Mouse (Mus musculus) kidney, embryonic 14.5 days (tissue): ENCODE measurements around the gene Aebp2. TPM values are rescaled to one million over a fixed set of nuclear protein-coding genes. Genes with fewer than 3 reads are reported as not detected.

ENCODE experiments used
- ATAC-seq: fragments of 200-750 bp; cut with Nextera tagmentation; 2 replicates; pipeline ENCODE4 v1.8.0; 2017; ENCODE audit warnings: moderate number of reproducible peaks, mild to moderate bottlenecking, moderate TSS enrichment, moderate library complexity; ENCODE audit not compliant: low FRiP score, low TSS enrichment
- H3K27ac ChIP-seq: fragments of 300-500 bp; sonication (generic); 2 replicates; pipeline ENCODE4 v1.5.1; 2014; ENCODE audit warnings: low read depth, mild to moderate bottlenecking, low read length, moderate library complexity, mixed read lengths
- H3K27me3 ChIP-seq: fragments of 300-500 bp; sonication (generic); 2 replicates; pipeline ENCODE4 v1.6.1; 2014; ENCODE audit warnings: mild to moderate bottlenecking, low read length; ENCODE audit not compliant: control insufficient read depth, insufficient read depth
- H3K36me3 ChIP-seq: fragments of 300-500 bp; sonication (generic); 2 replicates; pipeline ENCODE4 v1.6.1; 2014; ENCODE audit warnings: low read length, mixed read lengths; ENCODE audit not compliant: control insufficient read depth, insufficient read depth
- H3K4me1 ChIP-seq: fragments of 300-500 bp; sonication (generic); 2 replicates; pipeline ENCODE4 v1.6.1; 2014; ENCODE audit warnings: low read length, mixed read lengths; ENCODE audit not compliant: control insufficient read depth, insufficient read depth
- H3K4me2 ChIP-seq: fragments of 300-500 bp; sonication (generic); replicated peaks from 2 replicates; pipeline ENCODE4 v1.6.1; 2014; ENCODE audit warnings: low read depth, mild to moderate bottlenecking, low read length
- H3K4me3 ChIP-seq: fragments of 300-500 bp; sonication (generic); 2 replicates; pipeline ENCODE4 v1.5.1; 2014; ENCODE audit warnings: mild to moderate bottlenecking, low read length
- H3K9ac ChIP-seq: fragments of 300-500 bp; sonication (generic); 2 replicates; pipeline ENCODE4 v1.6.1; 2014; ENCODE audit warnings: low read depth, mild to moderate bottlenecking, low read length, moderate library complexity
- H3K9me3 ChIP-seq: fragments of 300-500 bp; sonication (generic); 2 replicates; pipeline ENCODE4 v1.6.1; 2016; ENCODE audit warnings: low read length; ENCODE audit not compliant: control insufficient read depth
- WGBS: fragments of 180-500 bp; shearing (Covaris S2); extraction: QIAGEN DNeasy Blood & Tissue Kit; methylation state at CpG from one replicate; pipeline ENCODE4 v1.1.7; 2014; 5-methylcytosine and 5-hydroxymethylcytosine counted together
- polyA plus RNA-seq: library from polyadenylated mRNA; unstranded; fragments of >200 nt; fragmentation: Nextera tagmentation; extraction: Ambion mirVana; gene quantifications from 2 replicates; pipeline ENCODE4 v1.2.1, GENCODE M21; 2014

Gene Aebp2
- polyA plus RNA-seq, 1 experiment from 2014 or later: 18.0 TPM

DNA sequence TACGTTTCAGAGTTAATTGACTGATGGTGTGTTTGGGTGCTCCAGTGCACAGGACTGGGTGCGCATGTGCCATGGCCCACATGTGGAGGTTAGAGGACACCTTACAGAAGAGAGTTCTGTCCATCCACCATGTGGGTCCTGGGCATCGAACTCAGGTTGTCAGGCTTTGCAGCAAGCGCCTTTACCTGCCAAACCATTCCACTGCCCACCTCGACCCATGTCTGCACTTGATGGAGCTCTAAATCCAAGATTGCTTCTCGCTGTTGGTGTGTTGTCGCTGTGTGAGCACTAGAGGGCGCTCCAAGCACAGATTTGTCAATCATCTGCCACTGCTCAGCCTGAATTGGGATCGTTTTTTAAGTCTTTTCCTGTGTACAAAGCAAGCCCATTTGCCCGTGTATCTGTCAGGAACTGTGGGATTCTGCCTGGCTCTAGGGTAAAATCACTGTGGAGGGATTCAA is 92.5 kb downstream of the Aebp2 start:
- ATAC-seq: peak; percentile 63; the same call in 1 of the 2 replicates
- no peak overlapping the region for H3K9ac ChIP-seq
- H3K27me3 ChIP-seq: peaks cover 3% of the 10 kb centered on the region; the same call in 1 of the 2 replicates
- H3K36me3 ChIP-seq: no peaks in the 10 kb centered on the region
- no peak overlapping the region for H3K4me2 ChIP-seq
- no peaks in the 10 kb centered on the region for H3K9me3 ChIP-seq
- H3K4me3 ChIP-seq: no peak overlapping the region
- WGBS: 28% methylated on average over 10 of the region's 10 CpGs
- H3K4me1 ChIP-seq: no peaks in the 10 kb centered on the region
- H3K27ac ChIP-seq: no peak overlapping the region

DNA sequence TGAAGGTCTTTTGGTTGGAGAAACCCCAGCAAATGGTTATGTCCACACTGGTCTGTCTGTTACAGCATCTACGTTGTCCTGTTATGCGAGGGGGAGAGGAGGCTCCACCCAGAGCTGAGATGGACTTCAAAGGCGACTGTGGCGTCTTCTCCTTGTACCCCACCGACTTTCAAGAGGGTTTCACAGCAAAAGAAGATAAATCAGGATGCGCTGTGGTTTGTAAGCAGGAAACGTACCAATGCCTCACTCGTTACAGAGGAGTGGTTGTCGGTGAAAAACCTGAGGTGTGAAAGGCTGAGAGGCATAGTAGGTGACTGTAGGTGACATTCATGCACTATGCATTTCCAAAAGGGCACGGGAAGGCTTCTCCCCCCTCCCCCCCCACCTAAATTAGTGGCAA is 99.6 kb downstream of the Aebp2 start:
- Histone ChIP-seq H3K9me3 (no peaks in the 10 kb centered on the region), H3K9ac (no peak overlapping the region), H3K4me2 (no peak overlapping the region), H3K27ac (no peak overlapping the region), H3K36me3 (no peaks in the 10 kb centered on the region), H3K27me3 (no peaks in the 10 kb centered on the region), H3K4me1 (no peaks in the 10 kb centered on the region), H3K4me3 (no peak overlapping the region)
- WGBS: 66% methylated on average over 10 of the region's 10 CpGs
- no peak for ATAC-seq

Other genes with a start within 250 kb of the Aebp2 start
- gene Plekha5, start 198.6 kb upstream of the Aebp2 start, polyA plus RNA-seq: 43.8 and 63.4 TPM in 2 replicates
- gene Gm11077, start 106.6 kb downstream of the Aebp2 start, polyA plus RNA-seq: not detected in 2 replicates